Mouse (Mus musculus) liver, embryonic 15.5 days (tissue): Measurements from ENCODE around the gene Ranbp2. TPM values are rescaled to one million over a fixed set of nuclear protein-coding genes. Genes with fewer than 3 reads are reported as not detected.
"Not testable (repeated sequence)": the region's sequence is repeated elsewhere in the genome, so short reads cannot be mapped to it uniquely, and the experiment has no call there.

Experiments used
- ATAC-seq: fragments of 200-750 bp; cut with Nextera tagmentation; 2 replicates; pipeline ENCODE4 v1.8.0; 2017; ENCODE audit warnings: moderate number of reproducible peaks, mild to moderate bottlenecking, moderate library complexity; ENCODE audit not compliant: insufficient read depth
- H3K27ac ChIP-seq: fragments of 300-500 bp; sonication (generic); replicated peaks from 2 replicates; pipeline ENCODE4 v1.5.1; 2015; ENCODE audit warnings: mild to moderate bottlenecking, inconsistent platforms
- H3K27me3 ChIP-seq: fragments of 300-500 bp; sonication (generic); 2 replicates; pipeline ENCODE4 v1.6.1; 2015; ENCODE audit warnings: mild to moderate bottlenecking, inconsistent platforms
- H3K36me3 ChIP-seq: fragments of 300-500 bp; sonication (generic); replicated peaks from 2 replicates; pipeline ENCODE4 v1.6.1; 2015; ENCODE audit warnings: moderate library complexity, mild to moderate bottlenecking, inconsistent platforms
- H3K4me1 ChIP-seq: fragments of 300-500 bp; sonication (generic); replicated peaks from 2 replicates; pipeline ENCODE4 v1.6.1; 2015; ENCODE audit warnings: inconsistent platforms
- H3K4me2 ChIP-seq: fragments of 300-500 bp; sonication (generic); 2 replicates; pipeline ENCODE4 v1.6.1; 2015; ENCODE audit warnings: moderate library complexity, mild to moderate bottlenecking, inconsistent platforms
- H3K4me3 ChIP-seq: fragments of 300-500 bp; sonication (generic); replicated peaks from 2 replicates; pipeline ENCODE4 v1.5.1; 2015; ENCODE audit warnings: mild to moderate bottlenecking, inconsistent platforms
- H3K9ac ChIP-seq: fragments of 300-500 bp; sonication (generic); 2 replicates; pipeline ENCODE4 v1.6.1; 2015; ENCODE audit warnings: moderate library complexity, mild to moderate bottlenecking, inconsistent platforms
- H3K9me3 ChIP-seq: fragments of 300-500 bp; sonication (generic); replicated peaks from 2 replicates; pipeline ENCODE4 v1.6.1; 2016; ENCODE audit warnings: inconsistent platforms
- WGBS: fragments of 180-500 bp; shearing (Covaris S2); methylation state at CpG from one replicate; pipeline ENCODE4 v1.1.7; 2015; ENCODE audit warnings: mixed read lengths; ENCODE audit not compliant: insufficient replicate concordance; 5-methylcytosine and 5-hydroxymethylcytosine counted together
- polyA plus RNA-seq: library from polyadenylated mRNA; unstranded; fragments of >200 nt; fragmentation: Nextera tagmentation; extraction: Ambion mirVana; gene quantifications from 2 replicates; pipeline ENCODE4 v1.2.1, GENCODE M21; 2015

Ranbp2 gene
- polyA plus RNA-seq, 1 experiment from 2014 or later = 19.2 TPM

DNA sequence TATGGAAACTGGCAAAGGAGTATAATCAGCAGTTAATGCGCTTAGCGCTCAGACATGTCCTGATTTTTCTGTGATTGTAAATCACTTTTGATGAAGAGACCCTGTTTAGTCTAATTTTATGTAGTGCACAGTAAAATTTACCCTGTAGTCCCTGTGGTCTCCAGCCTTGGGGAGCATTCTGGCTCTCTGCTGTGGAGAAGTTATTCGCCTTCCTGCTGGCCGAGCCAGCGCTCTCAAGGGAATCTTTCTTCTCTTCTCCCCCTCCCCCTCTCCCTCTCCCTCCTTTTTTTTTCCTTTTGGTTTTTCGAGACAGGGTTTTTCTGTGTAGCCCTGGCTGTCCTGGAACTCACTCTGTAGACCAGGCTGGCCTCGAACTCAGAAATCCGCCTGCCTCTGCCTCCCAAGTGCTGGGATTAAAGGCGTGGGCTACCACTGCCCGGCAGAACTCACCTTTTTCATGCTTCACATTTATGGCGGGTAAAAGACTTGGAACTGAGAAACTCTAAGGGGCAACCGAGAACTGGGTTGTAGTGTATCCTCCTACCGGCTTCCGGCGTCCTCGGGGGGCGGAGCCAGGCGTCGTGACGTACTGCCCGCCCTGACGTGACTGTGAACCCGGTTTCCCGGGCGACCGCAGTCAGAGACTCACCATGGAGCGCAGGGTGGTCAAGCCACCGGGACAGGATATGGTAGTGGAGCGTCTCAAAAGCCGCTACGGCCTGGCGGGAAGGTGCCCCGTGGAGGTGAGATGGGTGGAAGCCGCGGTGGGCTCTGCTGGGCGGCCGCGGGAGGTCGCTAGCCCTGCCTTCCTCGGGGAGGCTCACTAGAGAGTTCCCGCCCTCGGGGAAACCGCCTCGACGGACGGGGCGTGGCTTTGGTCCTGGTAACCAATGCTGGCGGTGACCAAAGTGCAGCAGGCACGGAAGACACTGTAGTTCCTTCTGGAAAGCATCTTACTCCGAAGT is 50.9 kb downstream of the Ranbp2 start, which contains the start of gene Ccdc138:
TSS of gene Ccdc138 (plus strand) at position 629 of the 965 bp plus-strand sequence.
- Histone ChIP-seq H3K4me2 (peak within 1 kb of the TSS; percentile 82), H3K4me3 (peak within 1 kb of the TSS; percentile 86), H3K9ac (peak within 1 kb of the TSS; percentile 73), H3K27ac (peak within 1 kb of the TSS; percentile 86), H3K9me3 (no peaks in the 10 kb centered on the region), H3K4me1 (peaks cover 15% of the 10 kb centered on the region), H3K36me3 (peaks cover 26% of the 10 kb centered on the region), H3K27me3 (no peaks in the 10 kb centered on the region)
- under 1% methylated on average over 50 of the region's 50 CpGs for WGBS
- peak; percentile 98 for ATAC-seq

DNA sequence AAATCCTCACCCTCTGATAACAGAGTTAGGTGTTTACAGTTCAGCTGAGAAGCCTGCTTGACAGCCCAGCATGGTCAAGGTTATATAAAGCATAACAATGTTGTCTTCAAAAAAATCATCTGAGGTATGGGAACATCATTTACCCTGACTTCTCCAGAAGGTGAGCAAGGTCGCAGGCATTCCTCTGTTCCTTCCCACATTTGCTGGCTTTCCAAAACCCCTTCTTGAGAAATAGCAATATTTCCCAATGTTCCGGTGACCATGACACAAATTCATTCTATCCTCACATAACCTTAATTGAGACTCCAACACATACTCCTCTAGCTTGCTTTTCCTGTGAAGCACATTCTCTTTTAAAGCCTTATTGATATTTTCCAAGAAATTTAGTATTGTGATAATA is 51.8 kb downstream of the Ranbp2 start:
- H3K27me3 ChIP-seq = no peaks in the 10 kb centered on the region
- peaks cover 15% of the 10 kb centered on the region for H3K4me1 ChIP-seq
- H3K9me3 ChIP-seq = no peaks in the 10 kb centered on the region
- peak overlapping the region; percentile 86 for H3K27ac ChIP-seq
- WGBS = 59% methylated on average over 2 of the region's 2 CpGs
- no peak for ATAC-seq
- H3K4me2 ChIP-seq = peak overlapping the region; percentile 82
- H3K36me3 ChIP-seq = peaks cover 17% of the 10 kb centered on the region
- peak overlapping the region; percentile 86 for H3K4me3 ChIP-seq
- peak overlapping the region; percentile 73 for H3K9ac ChIP-seq

DNA sequence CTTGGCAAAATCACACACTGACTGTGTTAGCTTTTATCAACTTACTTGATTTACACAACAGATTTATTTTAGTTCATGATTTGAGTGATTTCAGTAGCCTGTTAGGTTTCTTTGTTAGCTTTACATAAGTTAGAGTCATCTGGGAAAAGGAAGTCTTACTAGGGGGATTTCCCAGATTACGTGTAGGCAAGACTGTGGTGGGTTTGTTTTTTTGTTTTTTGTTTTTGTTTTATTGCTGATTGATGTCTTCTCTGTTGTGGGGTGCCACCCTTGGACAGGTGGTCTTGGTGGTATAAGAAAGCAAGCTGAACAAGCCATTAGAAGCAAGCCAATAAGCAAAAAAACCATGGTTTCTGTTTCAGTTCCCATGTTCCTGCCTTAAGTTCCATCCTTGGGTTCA is 82.6 kb downstream of the Ranbp2 start:
- 0 out of 2 replicates have a peak, but pooled peaks cover 3% of the 10 kb centered on the region for H3K36me3 ChIP-seq
- 71% methylated on average over 1 of the region's 1 CpGs for WGBS
- ATAC-seq = no peak
- no peaks in the 10 kb centered on the region for H3K27me3 ChIP-seq
- no peak overlapping the region for H3K4me3 ChIP-seq
- H3K4me1 ChIP-seq = no peaks in the 10 kb centered on the region
- no peak overlapping the region for H3K27ac ChIP-seq
- H3K9me3 ChIP-seq = no peaks in the 10 kb centered on the region
- no peak overlapping the region for H3K4me2 ChIP-seq
- H3K9ac ChIP-seq = no peak overlapping the region

DNA sequence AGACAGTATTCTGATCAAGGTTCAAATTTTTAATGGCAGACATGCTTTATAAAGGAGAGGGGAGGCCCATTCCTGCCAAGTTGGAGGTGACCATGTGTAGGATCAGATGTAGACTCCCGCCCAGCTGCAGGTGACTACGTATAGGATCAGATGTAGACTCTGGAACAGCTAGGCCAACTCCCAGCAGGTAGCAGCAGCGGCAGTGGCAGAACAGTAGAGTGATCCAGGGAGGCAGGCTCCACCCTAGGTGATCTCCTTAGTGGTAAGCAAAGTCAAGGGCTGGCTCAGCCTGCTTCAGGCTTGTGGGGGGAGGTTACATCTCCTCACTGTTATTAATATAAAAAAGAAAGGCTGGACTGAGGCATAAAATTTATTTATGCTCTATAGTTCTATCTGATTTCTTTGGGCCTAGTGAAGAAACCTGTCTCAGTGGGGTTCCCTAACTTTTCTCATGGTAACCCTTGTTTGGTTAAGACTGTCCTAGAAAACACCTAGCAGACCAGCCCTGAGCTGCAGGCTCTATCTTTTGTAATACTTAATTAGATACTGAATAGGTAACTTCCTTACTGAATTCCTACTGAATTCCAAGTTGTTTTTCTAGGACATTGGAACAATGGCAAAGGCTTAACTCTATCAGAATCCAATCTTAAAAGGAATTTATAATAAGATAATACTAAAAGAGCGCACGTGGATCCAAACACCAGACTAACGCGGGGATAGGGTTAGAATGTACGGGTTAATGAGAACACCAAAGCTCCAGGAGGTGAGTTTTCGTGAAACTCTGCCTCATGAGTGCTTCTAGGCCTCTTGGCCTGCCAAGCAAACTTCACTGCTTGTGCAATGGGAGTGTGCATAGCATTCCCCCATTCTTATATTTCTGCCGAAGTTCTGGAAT is 84.4 kb downstream of the Ranbp2 start:
- ATAC-seq = no peak
- H3K4me1 ChIP-seq = no peaks in the 10 kb centered on the region
- H3K9me3 ChIP-seq = no peaks in the 10 kb centered on the region
- H3K27me3 ChIP-seq = no peaks in the 10 kb centered on the region
- H3K4me2 ChIP-seq = no peak overlapping the region
- H3K4me3 ChIP-seq = no peak overlapping the region
- H3K9ac ChIP-seq = no peak overlapping the region
- 0 out of 2 replicates have a peak, but pooled peaks cover 3% of the 10 kb centered on the region for H3K36me3 ChIP-seq
- WGBS = 76% methylated on average over 10 of the region's 10 CpGs
- no peak overlapping the region for H3K27ac ChIP-seq

DNA sequence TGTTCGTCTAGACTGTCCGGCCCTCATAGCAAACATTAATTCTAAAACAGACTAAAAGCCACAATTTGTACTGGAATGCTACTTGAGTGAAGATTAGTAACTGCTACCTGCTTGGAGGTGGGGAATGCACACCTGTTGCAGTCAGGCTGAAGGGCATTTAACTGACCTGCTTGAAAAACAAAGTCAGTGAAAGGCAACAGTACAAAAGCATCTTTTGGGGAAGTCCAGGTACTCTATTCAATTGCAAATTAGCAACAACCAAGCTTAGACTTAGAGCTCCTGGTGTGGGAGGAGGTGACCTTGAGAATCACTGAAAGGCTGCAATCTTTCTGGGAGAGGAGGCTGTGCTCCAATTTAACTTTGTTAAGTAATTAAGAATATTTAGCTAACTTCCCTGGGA is 85.5 kb downstream of the Ranbp2 start:
- Histone ChIP-seq H3K4me2 (no peak overlapping the region), H3K27me3 (no peaks in the 10 kb centered on the region), H3K36me3 (0 out of 2 replicates have a peak, but pooled peaks cover 3% of the 10 kb centered on the region), H3K4me3 (no peak overlapping the region), H3K9me3 (no peaks in the 10 kb centered on the region), H3K4me1 (no peaks in the 10 kb centered on the region), H3K9ac (no peak overlapping the region), H3K27ac (no peak overlapping the region)
- no peak for ATAC-seq
- 74% methylated on average over 2 of the region's 2 CpGs for WGBS

DNA sequence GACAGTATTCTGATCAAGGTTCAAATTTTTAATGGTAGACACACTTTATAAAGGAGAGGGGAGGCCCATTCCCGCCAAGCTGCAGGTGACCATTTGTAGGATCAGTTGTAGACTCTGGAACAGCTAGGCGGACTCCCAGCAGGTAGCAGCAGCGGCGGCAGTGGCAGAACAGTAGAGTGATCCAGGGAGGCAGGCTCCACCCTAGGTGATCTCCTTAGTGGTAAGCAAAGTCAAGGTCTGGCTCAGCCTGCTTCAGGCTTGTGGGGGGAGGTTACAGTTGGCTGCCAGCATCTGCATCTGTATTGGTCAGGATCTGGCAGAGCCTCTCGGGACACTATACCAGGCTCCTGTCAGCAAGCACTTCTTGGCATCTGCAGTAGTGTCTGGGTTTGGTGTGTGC is 89.6 kb downstream of the Ranbp2 start:
- not testable (repeated sequence) for H3K27me3 ChIP-seq, H3K36me3 ChIP-seq, H3K9ac ChIP-seq, ATAC-seq, H3K27ac ChIP-seq, H3K4me3 ChIP-seq, H3K4me2 ChIP-seq, H3K4me1 ChIP-seq, H3K9me3 ChIP-seq
- 77% methylated on average over 5 of the region's 5 CpGs for WGBS

DNA sequence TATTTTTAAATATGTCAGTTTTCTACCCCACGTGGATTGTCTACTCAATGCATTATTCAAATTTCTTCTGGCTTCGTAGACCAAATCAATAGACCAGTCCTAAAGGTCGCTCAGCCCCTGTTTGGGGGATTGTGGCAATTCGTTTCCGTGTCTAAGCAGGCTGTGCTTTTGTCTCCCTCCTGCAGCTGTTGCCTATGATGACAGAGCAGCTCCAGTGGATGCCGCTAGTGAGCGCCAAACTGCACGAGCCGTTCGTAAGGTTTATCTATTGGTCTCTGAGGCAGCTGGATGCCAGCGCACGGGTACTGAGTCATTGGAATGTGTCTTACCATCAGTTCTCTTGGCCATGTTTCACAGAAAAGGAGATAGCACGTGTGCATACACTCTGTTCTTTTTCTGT is 93.9 kb downstream of the Ranbp2 start:
- WGBS = 67% methylated on average over 13 of the region's 13 CpGs
- Histone ChIP-seq H3K27ac (no peak overlapping the region), H3K9me3 (no peaks in the 10 kb centered on the region), H3K36me3 (0 out of 2 replicates have a peak, but pooled peaks cover 5% of the 10 kb centered on the region), H3K27me3 (no peaks in the 10 kb centered on the region), H3K4me3 (no peak overlapping the region), H3K9ac (no peak overlapping the region), H3K4me2 (no peak overlapping the region), H3K4me1 (no peaks in the 10 kb centered on the region)
- ATAC-seq = no peak

Other genes starting within 250 kb of the Ranbp2 start
- gene AW822073, start 222.0 kb upstream of the Ranbp2 start, polyA plus RNA-seq = not detected in 2 replicates
- gene Duxf3, start 214.2 kb upstream of the Ranbp2 start, polyA plus RNA-seq = not detected in 2 replicates
- gene Gm4981, start 210.2 kb upstream of the Ranbp2 start, polyA plus RNA-seq = not detected in 2 replicates
- 15.3 and 18.8 TPM in 2 replicates for gene Gcc2, start 191.4 kb upstream of the Ranbp2 start, polyA plus RNA-seq
- gene Lims1, start 123.5 kb upstream of the Ranbp2 start, polyA plus RNA-seq = 83.1 and 85.4 TPM in 2 replicates
- gene Ccdc138, start 51.0 kb downstream of the Ranbp2 start, polyA plus RNA-seq = 2.4 and 2.5 TPM in 2 replicates
- gene Edar, start 228.7 kb downstream of the Ranbp2 start, polyA plus RNA-seq = not detected in 2 replicates